Mouse (Mus musculus): ENCODE measurements around the gene Cdc73. TPM values are rescaled to one million over a fixed set of nuclear protein-coding genes. Genes with fewer than 3 reads are reported as not detected.
"Not testable (repeated sequence)": the region's sequence is repeated elsewhere in the genome, so short reads cannot be mapped to it uniquely, and the experiment has no call there.

Cdc73 gene
- total RNA-seq (2021): 10 to 100 TPM; 36.0 to 36.6 TPM
- long read RNA-seq, experiment 1, full-length matches to known transcripts: 9 of 12 reads
- long read RNA-seq, experiment 1, partial matches to known transcripts: 0 of 12 reads
- long read RNA-seq, experiment 1, other reads (novel, unspliced or antisense): 3 of 12 reads
- long read RNA-seq, experiment 2, full-length matches to known transcripts: 13 of 19 reads
- long read RNA-seq, experiment 2, partial matches to known transcripts: 1 of 19 reads
- long read RNA-seq, experiment 2, other reads (novel, unspliced or antisense): 5 of 19 reads

GRCm38 (mm10) chr1:143702741-143703262 is at the start of gene Cdc73:
Gene Cdc73 (minus strand): TSS chr1:143702893.
- DNase-seq: peak; percentile 91

GRCm38 (mm10) chr1:143745871-143746270 is 43.2 kb upstream of the Cdc73 start:
- no peak for DNase-seq

GRCm38 (mm10) chr1:143742186-143742585 is 39.5 kb upstream of the Cdc73 start:
- no peak for DNase-seq

GRCm38 (mm10) chr1:143741331-143741730 is 38.6 kb upstream of the Cdc73 start:
- no peak for DNase-seq

- no peak for DNase-seq
These were observed 37.9 kb upstream of the Cdc73 start for GRCm38 (mm10) chr1:143740581-143740980.

- peak; percentile 84 for DNase-seq
These were observed 37.0 kb upstream of the Cdc73 start for GRCm38 (mm10) chr1:143739361-143740350.

- no peak for DNase-seq
These were observed 36.1 kb upstream of the Cdc73 start for GRCm38 (mm10) chr1:143738811-143739210.

- no peak for DNase-seq
These were observed 31.3 kb upstream of the Cdc73 start for GRCm38 (mm10) chr1:143733914-143734410.

- no peak for DNase-seq
These were observed 29.0 kb upstream of the Cdc73 start for GRCm38 (mm10) chr1:143731691-143732090.

GRCm38 (mm10) chr1:143730899-143731298 is 28.2 kb upstream of the Cdc73 start:
- no peak for DNase-seq

GRCm38 (mm10) chr1:143727701-143728445 is 25.2 kb upstream of the Cdc73 start:
- no peak for DNase-seq

GRCm38 (mm10) chr1:143724456-143725064 is 21.9 kb upstream of the Cdc73 start:
- no peak for DNase-seq

GRCm38 (mm10) chr1:143716038-143716437 is 13.3 kb upstream of the Cdc73 start, which contains the start of gene Glrx2:
Gene Glrx2 (plus strand): TSS chr1:143716338.
- not testable (repeated sequence) for DNase-seq

- no peak for DNase-seq
These were observed 7.9 kb upstream of the Cdc73 start for GRCm38 (mm10) chr1:143710627-143710976.

GRCm38 (mm10) chr1:143709966-143710626 is 7.4 kb upstream of the Cdc73 start:
- DNase-seq: no peak

- DNase-seq: no peak
These were observed 5.7 kb upstream of the Cdc73 start for GRCm38 (mm10) chr1:143708361-143708760.

- DNase-seq: no peak
These were observed 4.3 kb upstream of the Cdc73 start for GRCm38 (mm10) chr1:143707006-143707405.

- no peak for DNase-seq
These were observed 452 bp downstream of the Cdc73 start for GRCm38 (mm10) chr1:143702141-143702740.

- no peak for DNase-seq
These were observed 957 bp downstream of the Cdc73 start for GRCm38 (mm10) chr1:143701736-143702135.

GRCm38 (mm10) chr1:143684849-143685248 is 17.8 kb downstream of the Cdc73 start:
- DNase-seq: no peak
